Mouse (Mus musculus): ENCODE measurements around the gene Sco2. TPM values are rescaled to one million over a fixed set of nuclear protein-coding genes. Genes with fewer than 3 reads are reported as not detected.

Gene Sco2
- polyA plus RNA-seq, 1 experiment from 2014 or later, result 24.2 TPM

DNA sequence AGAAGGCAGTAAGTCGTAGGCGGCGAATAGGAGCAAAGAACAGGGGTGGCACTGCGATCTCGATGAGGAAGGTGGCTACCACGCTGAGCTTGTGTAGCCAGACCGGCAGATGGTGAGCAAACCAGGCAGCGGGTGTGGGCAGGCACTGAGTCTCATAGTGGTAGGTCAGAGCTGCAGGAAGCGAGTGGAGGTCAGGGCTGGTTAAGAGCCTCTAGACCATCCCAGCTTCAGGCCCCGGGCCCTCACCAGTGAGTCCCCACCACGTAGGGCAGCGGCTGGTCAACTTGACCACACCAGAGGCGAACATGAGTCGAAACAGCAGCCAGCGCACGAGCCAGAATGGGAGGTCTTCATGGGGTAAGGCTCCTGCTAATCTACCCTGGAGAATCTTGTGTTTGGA lies 19.8 kb downstream of the Sco2 start:
- ATAC-seq, result no peak
- in situ Hi-C loops (cut with MboI; ENCODE audit: low pct_unique_long_range_greater_than_20kb), result no loop called here

DNA sequence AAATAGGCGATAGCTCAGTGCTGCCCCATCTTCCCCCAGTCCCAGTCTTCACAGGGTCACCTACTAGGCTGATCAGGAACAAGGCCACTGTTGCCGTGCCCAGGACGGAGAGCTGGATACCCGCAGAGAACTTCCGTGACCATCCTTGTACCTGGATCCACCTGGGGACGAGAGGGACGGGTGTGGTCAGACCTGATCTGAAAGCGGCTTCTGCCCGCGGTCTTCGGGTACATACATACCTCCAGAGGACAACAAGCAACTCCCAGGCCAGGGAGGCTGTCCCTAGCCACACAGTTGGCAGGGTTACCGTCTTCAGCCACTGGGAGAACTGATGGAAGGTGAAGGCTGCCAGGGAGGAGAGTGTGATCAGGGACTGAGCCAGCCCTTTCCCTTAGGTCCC lies 20.9 kb downstream of the Sco2 start:
- in situ Hi-C loops (cut with MboI; ENCODE audit: low pct_unique_long_range_greater_than_20kb), result no loop called here
- ATAC-seq (no peak), DNase-seq (ENCODE audit: low read depth, low spot score) (no peak)
- CTCF ChIA-PET, result no interaction called here
- POLR2A ChIA-PET, result no interaction called here
- no peak for TF ChIP-seq CTCF (IDR thresholded peaks at IDR 0.05)
- H3K27me3 ChIP-seq, result no peaks in the 10 kb centered on the region

More for the DNA sequence above, 19.8 kb downstream of the Sco2 start:
- POLR2A ChIA-PET, result no interaction called here
- no peak for DNase-seq (ENCODE audit: low read depth, low spot score)
- H3K27me3 ChIP-seq, result no peaks in the 10 kb centered on the region
- no peak for TF ChIP-seq CTCF (IDR thresholded peaks at IDR 0.05)
- CTCF ChIA-PET, result no interaction called here

DNA sequence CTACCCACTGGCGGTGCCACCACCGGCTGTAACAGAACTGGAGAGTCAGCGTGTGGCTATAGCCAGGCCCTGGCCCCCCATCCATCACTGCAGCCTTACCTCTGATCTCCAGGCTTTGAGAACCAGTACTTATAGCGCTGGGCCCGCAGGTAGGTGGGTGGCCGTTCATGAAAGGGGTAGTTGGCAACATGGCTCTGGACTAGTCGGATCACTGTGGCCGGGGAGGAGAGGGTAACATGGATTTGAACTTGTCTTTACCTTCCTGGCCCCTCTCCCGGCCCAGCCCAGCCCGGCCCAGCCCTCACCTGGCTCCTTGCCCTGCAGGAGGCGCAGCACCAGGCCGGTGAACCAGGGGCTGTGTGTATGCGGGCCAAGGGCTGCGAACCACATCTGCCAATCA lies 21.6 kb downstream of the Sco2 start:
- CTCF ChIA-PET, result no interaction called here
- ATAC-seq, result no peak

DNA sequence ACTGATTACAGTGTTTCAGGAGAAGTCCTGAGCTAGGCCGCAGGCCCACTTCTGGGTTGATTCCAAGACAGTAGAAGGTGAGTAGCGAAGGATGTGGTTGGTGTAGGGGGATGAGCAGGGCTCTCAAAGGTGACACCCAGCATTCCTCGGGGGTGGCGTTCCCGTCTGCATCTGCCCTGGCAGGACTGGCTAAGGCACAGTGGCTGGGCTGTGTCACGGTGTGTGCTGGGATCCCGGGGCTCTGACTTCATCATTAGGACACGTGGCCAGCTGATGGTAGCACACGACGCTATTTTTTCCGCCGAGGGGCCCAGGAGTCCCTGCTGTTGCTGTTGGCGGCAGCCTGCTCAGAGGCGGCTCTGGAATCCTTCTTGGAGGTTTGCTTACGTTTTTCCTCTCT lies 22.3 kb downstream of the Sco2 start:
- in situ Hi-C loops (cut with MboI; ENCODE audit: low pct_unique_long_range_greater_than_20kb), result no loop called here
- ATAC-seq, result no peak
- no peak for TF ChIP-seq CTCF (IDR thresholded peaks at IDR 0.05)
- no peak for DNase-seq (ENCODE audit: low read depth, low spot score)
- CTCF ChIA-PET, result interaction anchor here (1.6 kb wide), 1 partner anchor 22 kb away, joined by 4 read pairs; the partner anchor contains the start of gene Sco2
- no peaks in the 10 kb centered on the region for H3K27me3 ChIP-seq
- POLR2A ChIA-PET, result no interaction called here

More for the DNA sequence above, 21.6 kb downstream of the Sco2 start:
- no peak for TF ChIP-seq CTCF (IDR thresholded peaks at IDR 0.05)
- POLR2A ChIA-PET, result no interaction called here
- no peaks in the 10 kb centered on the region for H3K27me3 ChIP-seq
- DNase-seq (ENCODE audit: low read depth, low spot score), result no peak
- in situ Hi-C loops (cut with MboI; ENCODE audit: low pct_unique_long_range_greater_than_20kb), result no loop called here

DNA sequence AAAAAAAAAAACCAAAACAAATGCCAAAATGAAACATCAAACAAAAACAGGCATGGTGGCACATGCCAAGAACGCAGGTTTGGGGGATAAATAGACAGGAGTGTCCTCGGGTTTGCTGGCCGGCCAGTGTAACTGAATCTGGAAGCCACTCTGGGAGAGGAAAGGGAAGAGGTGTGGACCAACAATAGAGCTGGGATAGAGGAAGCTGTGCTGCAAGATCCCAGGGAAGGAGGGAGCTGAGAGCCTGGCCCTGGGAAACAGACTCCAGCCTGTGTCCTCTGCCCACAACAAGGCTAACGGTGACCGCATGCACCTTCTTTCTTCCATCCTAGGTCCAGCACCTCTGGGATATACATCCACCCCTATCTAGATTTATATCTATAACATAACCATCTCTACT lies 23.2 kb downstream of the Sco2 start:
- ATAC-seq (no peak), DNase-seq (ENCODE audit: low read depth, low spot score) (no peak)
- H3K27me3 ChIP-seq, result no peaks in the 10 kb centered on the region
- in situ Hi-C loops (cut with MboI; ENCODE audit: low pct_unique_long_range_greater_than_20kb), result no loop called here
- ChIA-PET POLR2A (interaction anchor here (0.5 kb wide), 1 partner anchor 127 kb away, joined by 3 read pairs; no protein-coding TSS in a partner anchor), CTCF (interaction anchor here (1.6 kb wide), 1 partner anchor 23 kb away, joined by 4 read pairs; the partner anchor contains the start of gene Sco2)
- TF ChIP-seq CTCF (IDR thresholded peaks at IDR 0.05), result no peak

- POLR2A ChIA-PET, result no interaction called here
- in situ Hi-C loops (cut with MboI; ENCODE audit: low pct_unique_long_range_greater_than_20kb), result no loop called here
- CTCF ChIA-PET, result interaction anchor here (1.1 kb wide), 1 partner anchor 9 kb away, joined by 5 read pairs; the partner anchor contains the start of gene Miox
- no peak for DNase-seq (ENCODE audit: low read depth, low spot score)
- TF ChIP-seq CTCF (IDR thresholded peaks at IDR 0.05), result no peak
- peaks cover 11% of the 10 kb centered on the region for H3K27me3 ChIP-seq
- no peak for ATAC-seq
Observed at GRCm38 (mm10) chr15:89343325-89343724, 30.3 kb downstream of the Sco2 start.

DNA sequence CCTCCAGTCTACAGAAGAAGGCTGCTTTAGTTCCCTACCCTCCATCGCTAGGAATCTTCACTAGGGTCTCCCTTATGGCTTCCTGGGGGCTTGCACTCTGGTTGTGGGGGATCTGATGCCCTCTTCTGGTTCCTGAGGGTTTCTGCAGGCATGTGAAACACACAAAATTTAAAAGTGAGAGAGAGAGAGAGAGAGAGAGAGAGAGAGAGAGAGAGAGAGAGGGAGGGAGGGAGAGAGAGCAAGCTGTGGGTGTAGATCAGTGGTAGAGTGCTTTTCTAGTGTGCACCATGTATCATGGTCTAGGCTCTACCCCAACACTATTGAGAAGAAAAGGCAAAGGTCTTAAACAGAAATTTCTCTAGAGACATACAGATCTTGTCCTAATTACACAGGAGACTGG lies 32.0 kb downstream of the Sco2 start:
- no peak for ATAC-seq
- no peak for TF ChIP-seq CTCF (IDR thresholded peaks at IDR 0.05)

GRCm38 (mm10) chr15:89340136-89340535 lies 33.5 kb downstream of the Sco2 start:
- H3K27me3 ChIP-seq, result peaks cover 17% of the 10 kb centered on the region
- DNase-seq (ENCODE audit: low read depth, low spot score) (no peak), ATAC-seq (no peak)
- TF ChIP-seq CTCF (IDR thresholded peaks at IDR 0.05), result no peak
- ChIA-PET POLR2A (no interaction called here), CTCF (no interaction called here)
- in situ Hi-C loops (cut with MboI; ENCODE audit: low pct_unique_long_range_greater_than_20kb), result no loop called here

More for the DNA sequence above, 32.0 kb downstream of the Sco2 start:
- CTCF ChIA-PET, result interaction anchor here (1.6 kb wide), 1 partner anchor 27 kb away, joined by 3 read pairs; no protein-coding TSS in a partner anchor
- peaks cover 17% of the 10 kb centered on the region for H3K27me3 ChIP-seq
- POLR2A ChIA-PET, result no interaction called here
- no peak for DNase-seq (ENCODE audit: low read depth, low spot score)
- in situ Hi-C loops (cut with MboI; ENCODE audit: low pct_unique_long_range_greater_than_20kb), result no loop called here

DNA sequence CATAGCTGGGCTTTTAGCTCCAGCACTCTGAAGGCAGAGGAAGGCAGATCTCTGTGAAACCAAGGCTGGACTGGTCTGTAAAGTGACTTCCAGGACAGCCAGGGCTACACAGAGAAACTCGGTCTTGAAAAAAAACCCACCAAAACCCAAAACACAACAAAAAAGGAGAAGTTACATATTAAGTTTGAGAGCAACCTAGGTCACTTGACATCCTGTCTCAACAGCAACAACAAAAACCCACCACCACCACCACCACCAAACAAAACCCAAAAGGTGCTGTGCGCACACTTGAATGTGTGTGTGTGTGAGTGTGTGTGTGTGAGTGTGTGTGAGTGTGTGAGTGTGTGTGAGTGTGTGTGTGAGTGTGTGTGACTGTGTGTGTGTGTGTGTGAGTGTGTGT lies 34.0 kb downstream of the Sco2 start:
- in situ Hi-C loops (cut with MboI; ENCODE audit: low pct_unique_long_range_greater_than_20kb), result no loop called here
- CTCF ChIA-PET, result interaction anchor here (1.3 kb wide), 1 partner anchor 25 kb away, joined by 4 read pairs; the partner anchor contains the start of gene Sbf1
- POLR2A ChIA-PET, result no interaction called here
- peaks cover 17% of the 10 kb centered on the region for H3K27me3 ChIP-seq
- ATAC-seq, result no peak
- DNase-seq (ENCODE audit: low read depth, low spot score), result no peak
- TF ChIP-seq CTCF (IDR thresholded peaks at IDR 0.05), result no peak

GRCm38 (mm10) chr15:89336422-89336821 lies 37.2 kb downstream of the Sco2 start:
- ATAC-seq (peak; percentile 26), DNase-seq (ENCODE audit: low read depth, low spot score) (no peak)
- no peak for TF ChIP-seq CTCF (IDR thresholded peaks at IDR 0.05)
- in situ Hi-C loops (cut with MboI; ENCODE audit: low pct_unique_long_range_greater_than_20kb), result no loop called here
- ChIA-PET CTCF (no interaction called here), POLR2A (no interaction called here)
- peaks cover 19% of the 10 kb centered on the region for H3K27me3 ChIP-seq

DNA sequence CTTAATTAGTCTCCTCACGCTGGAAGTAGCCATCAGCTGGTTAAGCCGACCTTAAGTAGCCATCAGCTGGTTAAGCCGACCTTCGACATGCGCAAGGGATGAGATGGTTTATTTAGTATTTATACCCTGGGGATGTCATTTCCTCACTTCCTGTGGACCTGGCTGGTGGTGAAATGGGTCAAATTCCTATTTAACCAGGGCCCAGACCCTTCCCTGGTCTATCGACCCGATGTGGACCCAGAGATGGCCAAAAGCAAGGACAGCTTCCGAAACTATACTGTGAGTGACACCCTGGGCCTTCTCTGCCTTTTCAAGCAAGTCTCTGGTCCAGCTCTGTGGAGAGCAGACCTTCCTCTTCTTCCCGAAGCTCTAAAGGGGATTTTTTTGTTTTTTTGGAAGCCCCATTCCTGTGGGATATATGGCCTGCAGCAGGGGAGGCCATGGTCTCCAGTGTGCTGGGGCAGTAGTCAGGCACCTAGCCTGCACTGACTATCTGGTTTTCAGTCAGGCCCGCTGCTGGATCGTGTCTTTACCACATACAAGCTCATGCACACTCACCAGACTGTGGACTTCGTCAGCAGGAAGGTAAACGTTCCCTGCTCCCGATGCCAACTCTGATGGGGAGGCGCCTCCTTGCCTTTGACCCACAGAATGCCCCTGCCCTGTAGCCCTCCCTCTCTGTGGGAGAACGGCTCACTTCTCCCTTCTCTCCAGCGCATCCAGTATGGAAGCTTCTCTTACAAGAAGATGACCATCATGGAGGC lies 38.7 kb downstream of the Sco2 start:
- no peak for ATAC-seq
- ChIA-PET POLR2A (no interaction called here), CTCF (interaction anchor here (2.1 kb wide), 1 partner anchor 9 kb away, joined by 5 read pairs; no protein-coding TSS in a partner anchor)
- peaks cover 25% of the 10 kb centered on the region for H3K27me3 ChIP-seq
- in situ Hi-C loops (cut with MboI; ENCODE audit: low pct_unique_long_range_greater_than_20kb), result no loop called here
- no peak for DNase-seq (ENCODE audit: low read depth, low spot score)
- no peak for TF ChIP-seq CTCF (IDR thresholded peaks at IDR 0.05)

All from Patski (cell line).